Mouse (Mus musculus): Measurements from ENCODE around the gene Cyp2j12. TPM values are rescaled to one million over a fixed set of nuclear protein-coding genes. Genes with fewer than 3 reads are reported as not detected.

Cyp2j12 gene
- polyA plus RNA-seq, 1 experiment from 2014 or later = not detected

GRCm38 (mm10) chr4:96077261-96078125, 63.5 kb downstream of the Cyp2j12 start, which contains the start of gene Cyp2j13:
Cyp2j13 (minus strand) TSS chr4:96077546.
- Histone ChIP-seq H3K9me3 (ENCODE audit: low read length) (no peaks in the 10 kb centered on the region), H3K4me2 (replicated peaks; ENCODE audit: low read depth, low read length) (no peak within 1 kb of the TSS), H3K4me1 (ENCODE audit: insufficient read depth, low read depth, low read length) (no peaks in the 10 kb centered on the region), H3K27me3 (replicated peaks; ENCODE audit: insufficient read depth, low read length) (no peaks in the 10 kb centered on the region), H3K36me3 (ENCODE audit: insufficient read depth, low read length) (no peaks in the 10 kb centered on the region), H3K4me3 (ENCODE audit: low read depth, low read length) (no peak within 1 kb of the TSS), H3K27ac (ENCODE audit: low read length) (no peak within 1 kb of the TSS), H3K9ac (replicated peaks; ENCODE audit: low read depth) (no peak within 1 kb of the TSS)
- TF ChIP-seq EP300 (IDR thresholded peaks at IDR 0.05) (no peak), CTCF (IDR thresholded peaks at IDR 0.05) (no peak)
- ATAC-seq (no peak), DNase-seq (ENCODE audit: low spot score) (peak; percentile 22)
- 8% methylated on average over 19 of the region's 20 CpGs for WGBS

GRCm38 (mm10) chr4:96062045-96062444, 78.9 kb downstream of the Cyp2j12 start:
- Histone ChIP-seq H3K9me3 (ENCODE audit: low read length) (no peaks in the 10 kb centered on the region), H3K27me3 (replicated peaks; ENCODE audit: insufficient read depth, low read length) (no peaks in the 10 kb centered on the region), H3K36me3 (ENCODE audit: insufficient read depth, low read length) (no peaks in the 10 kb centered on the region), H3K4me1 (ENCODE audit: insufficient read depth, low read depth, low read length) (no peaks in the 10 kb centered on the region), H3K9ac (replicated peaks; ENCODE audit: low read depth) (no peak overlapping the region), H3K27ac (ENCODE audit: low read length) (no peak overlapping the region), H3K4me2 (replicated peaks; ENCODE audit: low read depth, low read length) (no peak overlapping the region), H3K4me3 (ENCODE audit: low read depth, low read length) (no peak overlapping the region)
- no peak for TF ChIP-seq EP300 (IDR thresholded peaks at IDR 0.05)
- no peak for TF ChIP-seq CTCF (IDR thresholded peaks at IDR 0.05)
- 69% methylated on average over 2 of the region's 2 CpGs for WGBS
- no peak for ATAC-seq
- DNase-seq (ENCODE audit: low spot score) = no peak

- no peak for DNase-seq (ENCODE audit: low spot score)
- Histone ChIP-seq H3K9me3 (ENCODE audit: low read length) (no peaks in the 10 kb centered on the region), H3K4me3 (ENCODE audit: low read depth, low read length) (no peak overlapping the region), H3K4me1 (ENCODE audit: insufficient read depth, low read depth, low read length) (no peaks in the 10 kb centered on the region), H3K9ac (replicated peaks; ENCODE audit: low read depth) (no peak overlapping the region), H3K27me3 (replicated peaks; ENCODE audit: insufficient read depth, low read length) (no peaks in the 10 kb centered on the region), H3K36me3 (ENCODE audit: insufficient read depth, low read length) (no peaks in the 10 kb centered on the region), H3K27ac (ENCODE audit: low read length) (no peak overlapping the region), H3K4me2 (replicated peaks; ENCODE audit: low read depth, low read length) (no peak overlapping the region)
- WGBS = 83% methylated on average over 2 of the region's 2 CpGs
- no peak for ATAC-seq
- TF ChIP-seq EP300 (IDR thresholded peaks at IDR 0.05) = no peak
- TF ChIP-seq CTCF (IDR thresholded peaks at IDR 0.05) = no peak
Observed at GRCm38 (mm10) chr4:96060106-96060505, 80.8 kb downstream of the Cyp2j12 start.

Other genes with a start within 250 kb of the Cyp2j12 start
- 8.4 and 8.8 TPM in 2 replicates for gene Hook1, start 173.9 kb downstream of the Cyp2j12 start, polyA plus RNA-seq (2015; fragmentation: Nextera tagmentation; extraction: Ambion mirVana)
- gene Cyp2j13, start 63.6 kb downstream of the Cyp2j12 start, polyA plus RNA-seq (2015; fragmentation: Nextera tagmentation; extraction: Ambion mirVana) = not detected in 2 replicates
- not detected in 2 replicates for gene Cyp2j7, start 95.5 kb upstream of the Cyp2j12 start, polyA plus RNA-seq (2015; fragmentation: Nextera tagmentation; extraction: Ambion mirVana)
- gene Cyp2j11, start 207.5 kb upstream of the Cyp2j12 start, polyA plus RNA-seq (2015; fragmentation: Nextera tagmentation; extraction: Ambion mirVana) = not detected in 2 replicates

All from lung, postnatal 0 days (tissue).